10 mouse cellular contexts compared by ENCODE assay signal in genomic region chr2:31965110-31965509, GRCm38 (mm10). TPM values are rescaled to one million over a fixed set of nuclear protein-coding genes. Genes with fewer than 3 reads are reported as not detected.
A peak's percentile ranks its signal among the peaks of the same experiment; 100 is the strongest.
DNase-seq lines count a peak whose midpoint lies in the region; ATAC-seq and TF ChIP-seq lines count a peak whose summit lies in the region.
"Had no signal": no experiment of that assay in that cellular context is flagged by ENCODE, and none has a peak within 500 bp of the region (broad histone marks: within the 10 kb centered on the region; RNA-seq: fewer than 3 reads in every experiment).

No protein-coding gene starts in this region.

- H3K4me3 ChIP-seq in hindbrain, postnatal 0 days (ENCODE audit: low read length) = no peak overlapping the region
- H3K4me3 ChIP-seq in hindbrain, embryonic 12.5 days = no peak overlapping the region
- H3K4me3 ChIP-seq: embryonic facial prominence, embryonic 13.5 days; limb, embryonic 12.5 days had no signal

- H3K4me1 ChIP-seq in hindbrain, postnatal 0 days (ENCODE audit: insufficient read depth, low read length) = peaks cover 16% of the 10 kb centered on the region; the same call in 1 of the 2 replicates
- H3K4me1 ChIP-seq in hindbrain, embryonic 12.5 days = peaks cover 28% of the 10 kb centered on the region
- H3K4me1 ChIP-seq: embryonic facial prominence, embryonic 13.5 days; limb, embryonic 12.5 days had no signal

- H3K27me3 ChIP-seq in hindbrain, postnatal 0 days (ENCODE audit: insufficient read depth, low read length) = no peaks in the 10 kb centered on the region
- H3K27me3 ChIP-seq in hindbrain, embryonic 12.5 days = no peaks in the 10 kb centered on the region
- H3K27me3 ChIP-seq: embryonic facial prominence, embryonic 13.5 days; limb, embryonic 12.5 days had no signal

- no peaks in the 10 kb centered on the region for H3K36me3 ChIP-seq in hindbrain, postnatal 0 days (ENCODE audit: insufficient read depth, low read length)
- peaks cover 15% of the 10 kb centered on the region for H3K36me3 ChIP-seq in hindbrain, embryonic 12.5 days

- H3K9ac ChIP-seq in hindbrain, postnatal 0 days (replicated peaks; ENCODE audit: low read length) = no peak overlapping the region
- no peak overlapping the region for H3K9ac ChIP-seq in hindbrain, embryonic 12.5 days
- H3K9ac ChIP-seq: embryonic facial prominence, embryonic 13.5 days; limb, embryonic 12.5 days had no signal

- ATAC-seq in hindbrain, postnatal 0 days = no peak
- ATAC-seq in hindbrain, embryonic 12.5 days (ENCODE audit: low FRiP score) = no peak
- no peak for ATAC-seq in activated CD4-positive, CD25-positive, alpha-beta regulatory T cell, adult 4 months

- H3K9me3 ChIP-seq in hindbrain, postnatal 0 days (ENCODE audit: low read length) = no peaks in the 10 kb centered on the region
- H3K9me3 ChIP-seq in hindbrain, embryonic 12.5 days (replicated peaks) = no peaks in the 10 kb centered on the region
- H3K9me3 ChIP-seq: embryonic facial prominence, embryonic 13.5 days; limb, embryonic 12.5 days had no signal

- DNase-seq in hindbrain, postnatal 0 days (ENCODE audit: low spot score) = no peak
- DNase-seq in CD8-positive naive resting alpha-beta T cell, adult 2 months (ENCODE audit: low read depth in 2 of 2, low spot score in 2 of 2) = peak; percentile 49 to 71
- peak; percentile 29 for DNase-seq in adipocyte (ENCODE audit: low spot score)
- DNase-seq in kidney, adult 9 months = peak; percentile 75
- DNase-seq in retina, postnatal 1 day = peak; percentile 55
- no peak for DNase-seq in left cerebral cortex, adult 11 months (ENCODE audit: low spot score)

- H3K27ac ChIP-seq in hindbrain, postnatal 0 days = no peak overlapping the region
- H3K27ac ChIP-seq in hindbrain, embryonic 12.5 days = no peak overlapping the region
- H3K27ac ChIP-seq: embryonic facial prominence, embryonic 13.5 days; limb, embryonic 12.5 days had no signal

- TF ChIP-seq CTCF in hindbrain, postnatal 0 days (IDR thresholded peaks at IDR 0.05; ENCODE audit: low read depth) = peak; percentile 65

- no peak overlapping the region for H3K4me2 ChIP-seq in hindbrain, postnatal 0 days (ENCODE audit: low read depth, low read length)
- H3K4me2 ChIP-seq in hindbrain, embryonic 12.5 days (replicated peaks) = no peak overlapping the region
- H3K4me2 ChIP-seq: embryonic facial prominence, embryonic 13.5 days; limb, embryonic 12.5 days had no signal

RNA-seq across cellular contexts. Expression of gene Nup214, which starts 9.1 kb away (rescaled TPM):
- 26.2 and 29.3 TPM in 2 replicates for total RNA-seq in hindbrain, postnatal 0 days (2014; rRNA removed)
- 65.3 and 67.4 TPM in 2 replicates for polyA plus RNA-seq in hindbrain, postnatal 0 days (2015; fragmentation: Nextera tagmentation; extraction: Ambion mirVana)
- polyA plus RNA-seq in hindbrain, embryonic 12.5 days (2016; fragmentation: Nextera tagmentation; extraction: Ambion mirVana) = 75.3 and 79.7 TPM in 2 replicates
- polyA plus RNA-seq in activated CD4-positive, CD25-positive, alpha-beta regulatory T cell, adult 4 months (2017; shearing (Covaris generic)) = 10 to 100 TPM; 78.0 to 79.8 TPM

RNA-seq across cellular contexts. Expression of gene Aif1l, which starts 15.2 kb away (rescaled TPM):
- 13.2 and 15.5 TPM in 2 replicates for total RNA-seq in hindbrain, postnatal 0 days (2014; rRNA removed)
- 16.2 and 18.2 TPM in 2 replicates for polyA plus RNA-seq in hindbrain, postnatal 0 days (2015; fragmentation: Nextera tagmentation; extraction: Ambion mirVana)
- 44.1 and 58.0 TPM in 2 replicates for polyA plus RNA-seq in hindbrain, embryonic 12.5 days (2016; fragmentation: Nextera tagmentation; extraction: Ambion mirVana)
- polyA plus RNA-seq in activated CD4-positive, CD25-positive, alpha-beta regulatory T cell, adult 4 months (2017; shearing (Covaris generic)) = not detected

Comparison
In these comparisons a context has a peak if more than half of its experiments do, and no peak if none do; other contexts are left out.
1. DNase-seq: peak in CD8-positive naive resting alpha-beta T cell, adult 2 months (2 of 2), adipocyte (single experiment), kidney, adult 9 months (single experiment) and retina, postnatal 1 day (single experiment); none in hindbrain, postnatal 0 days (single experiment) and left cerebral cortex, adult 11 months (single experiment).
2. RNA of gene Aif1l, which starts 15.2 kb away (polyA plus RNA-seq): 44.1 to 58.0 TPM in hindbrain, embryonic 12.5 days and 16.2 to 18.2 TPM in hindbrain, postnatal 0 days; not detected in activated CD4-positive, CD25-positive, alpha-beta regulatory T cell, adult 4 months; every median in the first group is over 10 times any median in the second.